Mouse (Mus musculus) inflammation-experienced regulatory T-cells, adult 6 months (primary cell): Measurements from ENCODE around the gene Ano8. TPM values are rescaled to one million over a fixed set of nuclear protein-coding genes. Genes with fewer than 3 reads are reported as not detected.

Source experiments
- ATAC-seq: one replicate; pipeline ENCODE4 v1.8.0; 2017
- polyA plus RNA-seq, 3 experiments: library from polyadenylated mRNA; unstranded; fragments of 100-300 nt; shearing (Covaris generic); gene quantifications; one replicate each; pipeline ENCODE4 v1.2.1; 2017

Ano8 gene
- polyA plus RNA-seq, 3 experiments from 2014 or later, result 0.11 to 0.31 TPM; not detected in 1

DNA sequence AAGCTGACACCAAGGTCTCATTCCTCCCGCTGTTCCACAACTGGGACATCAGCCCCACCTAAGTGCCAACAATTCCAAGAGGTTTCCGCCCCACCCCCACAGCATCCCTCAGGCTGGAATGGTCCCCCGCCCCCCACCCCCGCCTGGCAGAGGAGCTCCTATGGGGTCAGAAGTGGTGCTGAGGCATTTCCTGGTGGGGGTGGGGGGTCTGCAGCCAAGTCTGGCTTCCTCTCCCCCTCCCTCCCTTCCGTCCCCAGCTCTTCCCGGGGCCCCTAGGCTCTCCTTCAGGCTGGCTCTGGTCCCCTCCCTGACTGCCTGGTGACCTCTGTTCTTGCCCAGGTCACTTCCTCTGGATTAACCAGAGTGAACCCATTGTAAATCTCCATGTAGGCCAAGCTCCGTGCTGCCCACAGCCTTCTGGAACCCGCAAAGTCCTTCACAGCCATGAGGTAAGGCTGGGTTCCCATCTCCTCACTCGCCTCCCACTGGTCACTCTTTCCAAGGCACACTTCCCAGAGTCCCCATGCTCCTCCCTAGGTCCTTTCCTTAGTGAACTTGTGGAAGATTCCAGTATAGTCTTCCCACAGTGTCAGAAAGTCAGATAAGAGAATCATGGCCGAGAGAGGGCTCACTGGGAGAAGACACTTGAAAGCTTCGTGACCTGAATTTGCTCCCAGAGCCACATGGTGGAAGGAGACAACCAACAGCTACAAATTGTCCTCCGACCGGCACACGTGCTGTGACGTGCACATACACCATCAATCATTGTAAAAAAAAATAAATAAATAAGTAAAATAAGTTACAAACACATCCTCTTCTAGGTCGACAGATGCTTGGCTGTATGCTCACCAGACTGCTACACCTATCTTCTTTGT, 13.3 kb upstream of the Ano8 start:
- no peak for ATAC-seq

GRCm38 (mm10) chr8:71497881-71498501, 12.2 kb upstream of the Ano8 start:
- no peak for ATAC-seq

DNA sequence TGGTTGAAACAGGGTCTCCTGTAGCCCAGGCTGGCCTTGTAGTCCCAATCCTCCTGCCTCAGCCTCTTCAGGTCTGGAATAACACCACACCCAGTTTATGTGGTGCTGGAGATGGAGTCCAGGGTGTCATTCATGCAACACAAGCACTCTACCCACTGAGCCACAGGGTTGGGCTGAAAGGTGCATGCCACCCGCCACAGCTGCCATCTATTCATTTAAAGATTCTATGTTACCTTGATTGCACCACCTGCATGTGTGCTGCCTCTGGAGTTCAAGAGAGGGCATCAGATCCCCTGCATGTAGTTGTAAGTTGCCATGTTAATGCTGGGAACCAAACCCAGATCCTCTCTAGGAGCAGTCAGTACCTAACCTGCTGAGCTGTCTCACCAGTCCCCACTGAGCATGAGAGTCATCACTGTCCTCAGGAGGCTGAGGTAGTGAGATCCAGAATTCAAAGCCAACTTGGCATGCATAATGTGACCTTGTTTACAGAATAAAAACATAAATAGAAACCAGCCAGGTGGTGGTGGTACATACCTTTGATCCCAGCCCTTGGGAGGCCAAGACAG, 11.4 kb upstream of the Ano8 start:
- ATAC-seq, result no peak

GRCm38 (mm10) chr8:71496481-71496880, 10.7 kb upstream of the Ano8 start:
- no peak for ATAC-seq

GRCm38 (mm10) chr8:71495811-71496210, 10.0 kb upstream of the Ano8 start:
- no peak for ATAC-seq

GRCm38 (mm10) chr8:71495039-71495438, 9.3 kb upstream of the Ano8 start:
- ATAC-seq, result peak; percentile 69

- ATAC-seq, result peak; percentile 88
These were observed 2.7 kb upstream of the Ano8 start for GRCm38 (mm10) chr8:71488454-71488853.

DNA sequence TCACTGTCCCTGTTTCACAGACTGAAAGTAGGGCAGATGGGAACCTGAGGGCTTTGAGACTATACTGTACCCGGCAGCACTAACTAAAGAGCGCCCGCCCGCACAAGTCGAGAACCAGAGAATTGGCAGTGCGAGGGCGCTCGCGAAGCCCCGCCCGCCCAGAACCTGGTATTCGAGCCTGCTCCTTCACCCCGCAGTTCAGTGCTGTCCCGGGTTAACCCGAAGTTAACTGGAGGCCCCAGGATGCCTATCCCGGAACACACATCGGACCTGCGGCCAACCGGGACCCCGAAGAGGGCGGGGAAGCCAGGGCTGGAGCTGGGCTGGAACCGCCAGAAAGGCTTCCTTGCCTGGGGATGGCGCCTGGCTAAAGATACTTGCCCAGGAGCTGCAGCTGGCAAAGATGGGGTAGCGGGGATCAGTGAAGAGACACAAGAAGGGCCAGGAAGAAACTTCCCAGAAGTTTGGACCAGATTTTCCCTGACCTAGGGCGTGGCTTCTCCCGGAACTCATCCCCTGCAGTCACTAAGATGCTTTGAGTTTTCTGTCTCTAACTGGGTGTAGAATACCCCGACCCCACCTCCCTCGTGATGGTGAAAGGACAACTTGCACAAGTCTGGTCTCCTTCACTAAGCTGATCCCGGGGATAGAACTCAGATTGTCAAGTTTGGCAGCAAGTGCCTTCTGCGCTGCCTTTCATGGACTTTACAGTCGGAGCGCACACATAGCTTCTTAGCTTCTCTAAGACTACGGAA, 2.1 kb upstream of the Ano8 start, which contains the start of gene Gtpbp3:
Gene Gtpbp3, plus strand, starts transcription at position 413 of the 755 bp plus-strand sequence.
- peak; percentile 37 for ATAC-seq

DNA sequence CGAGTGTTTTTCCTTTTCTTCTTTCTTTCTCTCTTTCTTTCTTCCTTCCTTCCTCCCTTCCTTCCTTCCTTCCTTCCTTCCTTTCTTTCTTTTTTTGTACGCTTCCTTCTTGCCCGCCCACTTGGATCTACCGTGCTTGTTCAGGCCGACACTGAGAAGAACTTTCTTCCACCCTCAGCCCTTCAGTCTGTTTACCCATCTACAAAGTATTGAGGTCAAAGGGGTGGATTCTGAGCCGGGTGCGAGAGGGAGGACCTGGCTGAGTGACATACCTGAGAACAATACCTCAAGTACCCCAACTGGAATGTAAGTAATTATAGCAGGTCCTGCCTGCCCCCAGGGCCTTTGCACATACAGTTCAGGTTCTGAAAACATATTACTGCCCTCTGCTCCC, 370 bp upstream of the Ano8 start:
- no peak for ATAC-seq

DNA sequence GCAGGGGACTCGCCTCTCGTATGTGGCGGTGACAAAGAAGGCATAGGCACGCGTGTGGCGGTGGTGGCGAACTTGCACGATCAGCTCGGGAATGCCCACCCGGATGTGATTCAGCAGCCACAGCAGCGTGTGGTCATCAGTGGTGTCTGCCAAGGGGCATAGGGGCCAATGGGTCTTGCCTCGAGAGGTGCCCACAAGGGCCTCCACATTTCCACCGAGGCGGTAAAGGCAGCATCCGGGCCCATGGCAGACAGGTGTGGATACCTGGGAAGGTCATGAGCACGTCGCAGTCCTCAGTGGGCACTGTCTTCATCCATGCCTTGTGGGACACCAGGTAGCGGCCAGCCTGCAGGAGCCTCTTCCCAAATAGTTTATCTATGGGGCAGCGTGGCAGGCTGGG, 1.0 kb downstream of the Ano8 start:
- no peak for ATAC-seq

DNA sequence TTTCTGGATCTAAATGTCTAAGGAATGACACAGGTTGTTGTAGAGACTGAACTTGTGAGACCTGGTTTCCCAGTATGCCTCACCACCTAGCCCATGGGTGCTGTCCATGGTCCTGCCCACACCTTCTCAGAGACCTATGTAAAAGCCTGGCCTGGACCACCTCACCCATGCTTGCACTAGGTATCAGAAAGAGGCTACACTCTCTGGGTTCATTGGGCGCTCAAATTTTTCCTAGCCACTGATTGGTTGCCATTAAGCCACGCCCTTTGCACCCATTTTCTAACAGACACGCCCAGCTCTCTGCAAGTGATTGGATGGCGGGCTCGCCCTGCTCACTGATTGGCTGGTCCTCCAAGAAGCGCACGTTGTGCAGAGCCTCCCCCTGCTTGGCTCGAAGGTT, 1.8 kb downstream of the Ano8 start:
- no peak for ATAC-seq

GRCm38 (mm10) chr8:71478943-71479342, 6.8 kb downstream of the Ano8 start:
- no peak for ATAC-seq

- ATAC-seq, result no peak
These were observed 8.4 kb downstream of the Ano8 start for GRCm38 (mm10) chr8:71477196-71477845.

DNA sequence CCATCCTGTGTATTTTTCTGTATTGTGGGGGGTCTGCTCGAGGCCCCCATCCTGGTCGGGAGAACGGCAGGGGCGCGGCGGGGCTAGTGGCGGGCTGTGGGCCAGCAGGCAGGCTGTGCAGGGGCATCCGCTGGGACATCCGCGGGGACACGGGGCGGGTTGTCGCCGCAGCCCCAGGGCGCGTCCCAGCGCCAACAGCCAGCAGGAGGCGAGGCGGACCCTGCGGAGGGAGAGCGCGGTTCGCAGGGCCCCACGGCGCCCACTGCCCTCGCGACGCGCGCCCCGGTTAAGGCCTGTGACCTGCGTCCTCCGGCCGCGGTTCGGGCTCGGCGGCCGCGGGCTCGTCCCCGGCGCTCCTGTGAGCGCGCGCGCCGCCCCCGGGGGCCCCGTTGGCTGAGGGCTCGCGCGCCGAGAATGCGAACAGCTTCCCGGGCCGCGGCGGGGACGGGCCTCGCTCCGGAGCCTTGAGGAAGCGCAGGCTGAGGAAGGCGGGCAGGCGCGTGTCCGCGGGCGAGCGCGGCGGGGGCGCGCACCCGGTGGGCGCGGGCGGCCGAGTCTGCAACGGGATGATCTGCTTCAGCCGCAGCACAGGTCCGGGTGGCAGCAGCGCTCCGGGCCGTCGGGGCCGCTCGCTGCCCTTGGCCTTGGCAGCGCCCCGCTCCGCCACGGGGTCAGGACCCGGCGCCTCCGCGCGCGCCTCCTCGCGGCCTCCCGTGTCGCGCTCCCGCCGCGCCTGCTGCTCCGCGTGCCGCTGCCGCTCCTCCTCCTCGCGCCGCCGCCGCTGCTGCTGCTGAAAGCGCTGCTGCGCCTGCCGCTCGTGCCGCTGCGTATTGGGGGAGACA, 9.4 kb downstream of the Ano8 start:
- ATAC-seq, result peak; percentile 74

DNA sequence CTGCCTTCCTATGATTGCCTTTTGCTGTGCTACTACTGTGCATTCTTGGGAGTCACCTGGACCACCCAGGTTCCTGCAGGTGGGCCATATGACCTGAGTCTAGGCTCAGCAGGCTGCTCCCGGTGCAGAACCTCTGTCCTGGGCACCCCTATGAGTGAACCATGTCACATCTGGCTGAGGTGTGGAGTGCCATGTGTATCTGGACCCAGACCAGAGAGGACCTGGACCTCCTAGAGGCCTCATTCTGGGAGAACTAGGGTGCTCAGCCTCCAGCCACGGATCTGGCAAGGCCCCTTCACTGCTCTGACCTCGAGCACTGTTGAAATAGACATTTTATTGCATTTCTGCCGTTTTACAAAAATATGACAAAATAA, 10.1 kb downstream of the Ano8 start:
- ATAC-seq, result no peak

DNA sequence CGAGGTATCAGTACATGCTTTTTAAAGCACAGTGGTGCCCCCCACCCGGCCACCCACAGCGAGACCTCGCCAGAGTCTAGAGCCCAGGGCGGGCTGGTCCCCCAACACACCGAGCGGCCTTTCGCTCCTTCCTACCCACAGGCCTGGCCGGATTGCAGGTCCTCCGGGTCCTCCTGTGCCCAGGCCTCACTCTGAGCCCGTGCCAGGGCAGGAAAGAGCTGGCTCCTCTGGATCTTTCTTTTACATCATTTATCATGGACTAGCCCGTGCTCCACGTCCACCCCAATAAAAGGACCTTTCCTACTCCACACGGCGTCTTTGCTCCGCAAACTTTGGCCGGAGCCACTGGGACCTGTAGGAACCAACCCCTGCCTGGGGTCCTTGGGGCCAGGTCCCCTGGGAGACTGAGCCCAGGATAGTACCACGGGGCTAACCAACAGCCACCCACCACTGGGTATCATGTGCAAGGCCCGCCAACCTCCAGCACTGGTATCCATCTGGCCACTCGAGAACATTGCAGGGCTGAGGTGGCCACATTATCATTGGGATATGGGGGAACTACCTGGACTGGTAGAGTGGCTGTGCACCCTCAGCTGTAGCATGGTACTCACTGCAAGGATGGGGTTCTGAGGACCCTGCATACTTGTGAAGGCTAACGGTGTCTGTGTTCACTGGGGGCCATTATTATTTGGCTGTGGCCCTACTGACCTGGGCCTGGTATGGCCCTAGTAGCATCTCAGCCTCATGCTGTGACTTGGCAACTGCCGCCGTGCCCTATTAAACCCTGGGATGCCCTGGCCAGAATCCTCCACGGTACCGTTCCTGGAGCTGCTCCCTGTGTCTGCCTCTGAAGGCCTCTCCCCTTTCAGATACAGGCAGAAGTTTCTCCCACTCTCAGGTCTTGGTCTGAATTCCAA, 10.7 kb downstream of the Ano8 start:
- no peak for ATAC-seq

DNA sequence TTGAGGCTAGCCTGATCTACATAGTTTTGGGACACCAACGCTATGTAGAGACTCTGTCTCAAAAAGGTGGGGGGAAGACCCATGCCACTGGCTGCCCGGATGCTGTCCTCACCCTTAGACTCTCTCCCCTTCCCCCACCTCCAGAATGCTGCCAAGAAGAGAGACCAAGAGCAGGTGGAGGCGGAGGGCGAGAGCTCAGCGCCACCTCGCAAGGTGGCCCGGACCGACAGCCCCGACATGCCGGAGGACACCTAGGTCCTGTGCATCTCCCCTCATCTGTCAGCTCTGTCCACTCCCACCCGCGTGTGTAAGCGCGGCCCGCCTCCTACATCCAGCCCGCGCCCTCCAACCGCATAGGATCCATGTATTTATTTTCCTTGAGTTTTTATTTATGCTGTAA, 11.4 kb downstream of the Ano8 start:
- no peak for ATAC-seq

DNA sequence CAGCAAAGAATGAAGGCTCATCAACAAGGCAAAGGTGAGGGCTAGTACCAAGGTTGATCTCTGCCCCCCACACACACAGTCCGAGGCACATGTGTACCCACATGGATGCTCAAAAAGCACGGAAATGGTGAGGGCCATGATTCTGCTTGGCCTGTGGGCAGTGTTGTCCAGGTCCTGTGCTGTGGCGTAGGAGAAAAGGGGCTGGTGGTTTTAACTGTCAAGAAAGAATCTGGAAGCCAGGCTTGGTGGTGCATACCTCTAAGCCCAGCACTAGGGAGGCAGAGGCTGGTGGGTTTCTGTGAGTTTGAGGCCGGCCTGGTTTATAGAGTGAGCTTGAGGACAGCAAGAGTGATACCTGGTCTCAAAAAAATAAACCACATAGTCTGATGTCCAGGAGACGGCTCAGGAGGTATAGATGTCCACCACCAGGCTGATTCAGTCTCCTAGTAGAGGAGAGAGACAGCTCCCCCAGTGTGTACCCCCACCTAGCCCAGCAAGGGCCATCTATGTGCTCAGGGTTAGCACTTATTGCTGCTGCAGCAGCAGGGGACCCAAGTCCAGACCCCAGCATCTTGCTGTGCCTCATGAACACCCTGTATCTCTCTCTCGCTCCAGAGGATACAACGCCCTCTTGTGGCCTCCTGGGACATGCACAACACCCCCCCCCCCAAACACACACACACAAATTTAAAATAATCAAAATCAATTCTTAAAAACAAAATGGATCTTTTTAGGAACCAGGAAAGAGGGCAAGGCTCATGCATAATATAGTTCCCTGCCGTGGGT, 13.0 kb downstream of the Ano8 start:
- ATAC-seq, result no peak

- no peak for ATAC-seq
These were observed 13.9 kb downstream of the Ano8 start for GRCm38 (mm10) chr8:71471861-71472260.

GRCm38 (mm10) chr8:71470913-71471255, 14.9 kb downstream of the Ano8 start:
- ATAC-seq, result no peak
